Comparison of ENCODE assay signal across 8 mouse cellular contexts in the genomic region with DNA sequence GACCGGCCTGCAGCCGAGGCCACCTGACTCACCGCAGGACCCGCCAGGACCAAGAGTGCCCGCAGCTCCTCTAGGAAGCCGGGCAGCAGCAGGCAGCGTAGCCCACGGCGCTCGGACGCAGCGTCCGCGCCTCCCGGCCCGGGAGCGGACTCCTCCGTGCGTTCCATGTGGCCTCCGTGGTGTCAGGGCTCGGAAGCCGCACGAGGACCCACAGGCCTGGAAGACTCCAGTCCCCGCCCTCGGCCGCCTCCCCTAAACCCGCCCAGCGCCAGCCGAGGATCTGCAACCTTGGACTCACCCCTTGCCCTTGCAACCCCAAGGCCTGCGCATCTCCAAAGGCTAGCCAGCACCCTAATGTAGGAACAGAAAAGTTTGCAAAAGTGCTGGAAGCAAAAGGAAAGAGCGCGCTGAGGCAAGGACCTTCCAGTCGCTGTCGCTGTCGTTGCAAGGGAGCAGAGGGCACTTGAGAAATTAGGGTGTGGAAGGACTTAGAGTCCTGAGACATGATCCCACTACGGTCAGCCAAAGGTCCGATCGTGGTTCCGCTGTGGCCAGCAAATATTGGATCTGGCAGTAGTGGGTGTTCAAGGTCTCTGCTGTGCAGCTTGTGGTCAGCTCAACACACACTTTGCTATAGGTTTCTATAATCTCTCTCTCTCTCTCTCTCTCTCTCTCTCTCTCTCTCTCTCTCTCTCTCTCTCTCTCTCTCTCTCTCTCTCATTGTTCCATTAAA. TPM values are rescaled to one million over a fixed set of nuclear protein-coding genes. Genes with fewer than 3 reads are reported as not detected.
DNase-seq lines count a peak whose midpoint lies in the region; ATAC-seq and TF ChIP-seq lines count a peak whose summit lies in the region.

Gene Slc47a1, minus strand, starts transcription at position 465 of the 733 bp plus-strand sequence.

- no peak for TF ChIP-seq CTCF in kidney, postnatal 0 days (IDR thresholded peaks at IDR 0.05; ENCODE audit: low read depth)
- TF ChIP-seq CTCF in cerebellum, adult 2 months (IDR thresholded peaks at IDR 0.05; ENCODE audit: borderline replicate concordance, insufficient read depth, low read depth, low read length) = no peak

- H3K9ac ChIP-seq in ES-E14 (ENCODE audit: insufficient read depth, low read depth, low read length, poor library complexity, severe bottlenecking) = peak within 1 kb of the TSS; percentile 71
- H3K9ac ChIP-seq in heart, embryonic 14.5 days (ENCODE audit: low read length) = peak within 1 kb of the TSS; percentile 70
- peak within 1 kb of the TSS; percentile 59; the same call in 1 of the 2 replicates for H3K9ac ChIP-seq in kidney, postnatal 0 days (ENCODE audit: low read depth, low read length)

- H3K4me3 ChIP-seq in ES-E14 (ENCODE audit: insufficient read depth in 1 of 2, low read depth in 1 of 2, low read length in 2 of 2, poor library complexity in 1 of 2, severe bottlenecking in 1 of 2) = peak within 1 kb of the TSS; percentile 61 to 64
- H3K4me3 ChIP-seq in embryonic facial prominence, embryonic 10.5 days = peak within 1 kb of the TSS; percentile 53
- H3K4me3 ChIP-seq in heart, embryonic 14.5 days (ENCODE audit: control insufficient read depth in 1 of 2, insufficient read depth in 1 of 2, low read depth in 1 of 2, low read length in 2 of 2) = peak within 1 kb of the TSS; percentile 39 to 43
- peak within 1 kb of the TSS; percentile 30 for H3K4me3 ChIP-seq in kidney, postnatal 0 days (replicated peaks; ENCODE audit: low read depth, low read length)
- no peak within 1 kb of the TSS for H3K4me3 ChIP-seq in cerebellum, adult 2 months (replicated peaks; ENCODE audit: insufficient read depth, low read depth, low read length)

- no peak within 1 kb of the TSS for H3K27ac ChIP-seq in ES-E14 (ENCODE audit: insufficient read depth, low read depth, low read length, poor library complexity, severe bottlenecking)
- H3K27ac ChIP-seq in embryonic facial prominence, embryonic 10.5 days (replicated peaks) = no peak within 1 kb of the TSS; the same call in 1 of the 2 replicates
- H3K27ac ChIP-seq in heart, embryonic 14.5 days (replicated peaks in 1 of 2; ENCODE audit: control insufficient read depth in 1 of 2, insufficient read depth in 1 of 2, low read depth in 2 of 2, low read length in 2 of 2) = no peak within 1 kb of the TSS
- peak within 1 kb of the TSS; percentile 50; the same call in 1 of the 2 replicates for H3K27ac ChIP-seq in kidney, postnatal 0 days
- no peak within 1 kb of the TSS for H3K27ac ChIP-seq in cerebellum, adult 2 months (ENCODE audit: insufficient read depth, low read length)

- in situ Hi-C loops in ES-E14 (cut with MboI; ENCODE audit: low sequenced_read_pairs in 2 of 2, unreplicated experiment in 2 of 2) = no loop called here

- no peaks in the 10 kb centered on the region for H3K4me1 ChIP-seq in ES-E14 (ENCODE audit: control insufficient read depth in 2 of 2, insufficient read depth in 2 of 2, low read length in 2 of 2, poor library complexity in 1 of 2)
- H3K4me1 ChIP-seq in embryonic facial prominence, embryonic 10.5 days = peaks cover 8% of the 10 kb centered on the region
- peaks cover 13 to 16% of the 10 kb centered on the region in 2 experiments; a peak in 3 of 4 replicates for H3K4me1 ChIP-seq in heart, embryonic 14.5 days (ENCODE audit: control insufficient read depth in 2 of 2, insufficient read depth in 2 of 2, low read length in 2 of 2)
- 0 out of 2 replicates have a peak, but pooled peaks cover 5% of the 10 kb centered on the region for H3K4me1 ChIP-seq in kidney, postnatal 0 days (replicated peaks; ENCODE audit: insufficient read depth, low read length)
- H3K4me1 ChIP-seq in cerebellum, adult 2 months (ENCODE audit: control insufficient read depth, insufficient read depth, low read length) = no peaks in the 10 kb centered on the region

- DNase-seq in ES-E14 (ENCODE audit: low read depth, low spot score) = no peak
- peak; percentile 52 for DNase-seq in embryonic facial prominence, embryonic 10.5 days (ENCODE audit: low spot score)
- DNase-seq in kidney, postnatal 0 days (ENCODE audit: low spot score) = no peak
- DNase-seq in lung, postnatal 25 days (ENCODE audit: low spot score) = peak; percentile 7
- peak; percentile 32 to 33 for DNase-seq in urinary bladder, postnatal 36 days (ENCODE audit: low spot score in 2 of 2)
- no peak for DNase-seq in spleen, postnatal 10 days (ENCODE audit: low spot score in 2 of 2)
- no peak for DNase-seq in cerebellum, adult 2 months

- H3K36me3 ChIP-seq in ES-E14 (ENCODE audit: control insufficient read depth, insufficient read depth, low read length, poor library complexity, severe bottlenecking) = no peaks in the 10 kb centered on the region
- H3K36me3 ChIP-seq in embryonic facial prominence, embryonic 10.5 days (replicated peaks) = no peaks in the 10 kb centered on the region
- H3K36me3 ChIP-seq in heart, embryonic 14.5 days (ENCODE audit: control insufficient read depth, insufficient read depth, low read length) = no peaks in the 10 kb centered on the region
- H3K36me3 ChIP-seq in kidney, postnatal 0 days (ENCODE audit: insufficient read depth, low read length) = no peaks in the 10 kb centered on the region

- peak; percentile 36; the same call in 1 of the 2 replicates for ATAC-seq in heart, embryonic 14.5 days (ENCODE audit: insufficient number of reproducible peaks, insufficient read depth, low FRiP score, low read depth)
- ATAC-seq in kidney, postnatal 0 days (replicated peaks; ENCODE audit: low FRiP score, low read depth) = 0 out of 2 replicates have a peak, but pooled peaks have one; percentile 30

- peaks cover 62% of the 10 kb centered on the region for H3K27me3 ChIP-seq in embryonic facial prominence, embryonic 10.5 days (replicated peaks; ENCODE audit: low read depth, poor library complexity, severe bottlenecking)
- peaks cover 20% of the 10 kb centered on the region for H3K27me3 ChIP-seq in heart, embryonic 14.5 days (ENCODE audit: control insufficient read depth, insufficient read depth, low read length)
- H3K27me3 ChIP-seq in kidney, postnatal 0 days (ENCODE audit: insufficient read depth, low read length) = peaks cover 14% of the 10 kb centered on the region
- no peaks in the 10 kb centered on the region; the same call in 1 of the 2 replicates for H3K27me3 ChIP-seq in cerebellum, adult 2 months (ENCODE audit: control insufficient read depth, insufficient read depth, low read length)

- H3K4me2 ChIP-seq in heart, embryonic 14.5 days (ENCODE audit: low read length) = peak within 1 kb of the TSS; percentile 79
- H3K4me2 ChIP-seq in kidney, postnatal 0 days (ENCODE audit: low read length) = peak within 1 kb of the TSS; percentile 61

- no peaks in the 10 kb centered on the region for H3K9me3 ChIP-seq in ES-E14 (ENCODE audit: control insufficient read depth, insufficient read depth, low read depth, low read length)
- H3K9me3 ChIP-seq in embryonic facial prominence, embryonic 10.5 days = 0 out of 2 replicates have a peak, but pooled peaks cover 2% of the 10 kb centered on the region
- H3K9me3 ChIP-seq in heart, embryonic 14.5 days (ENCODE audit: control insufficient read depth, low read length) = no peaks in the 10 kb centered on the region
- H3K9me3 ChIP-seq in kidney, postnatal 0 days (replicated peaks; ENCODE audit: low read length) = no peaks in the 10 kb centered on the region

- no peak for TF ChIP-seq POLR2A in cerebellum, adult 2 months (IDR thresholded peaks at IDR 0.05; ENCODE audit: borderline replicate concordance, insufficient read depth, low read length)

- WGBS in embryonic facial prominence, embryonic 10.5 days = 18% methylated on average over 39 of the region's 39 CpGs
- WGBS in heart, embryonic 14.5 days = 14% methylated on average over 39 of the region's 39 CpGs
- 13% methylated on average over 39 of the region's 39 CpGs for WGBS in kidney, postnatal 0 days
- WGBS in cerebellum, adult 2 months = 18% methylated on average over 39 of the region's 39 CpGs

TF ChIP-seq in ES-E14, 5 proteins besides CTCF, POLR2A, EP300 and RAD21:
- TF ChIP-seq CHD2 (IDR thresholded peaks at IDR 0.05; ENCODE audit: low read depth, low read length) = no peak
- no peak for TF ChIP-seq ZNF384 (IDR thresholded peaks at IDR 0.05; ENCODE audit: low read depth, low read length)
- no peak for TF ChIP-seq MAFK (IDR thresholded peaks at IDR 0.05; ENCODE audit: insufficient read depth, low read depth, low read length)
- no peak for TF ChIP-seq HCFC1 (IDR thresholded peaks at IDR 0.05; ENCODE audit: borderline replicate concordance, insufficient read depth, low read length)

RNA-seq across cellular contexts. Expression of gene Slc47a1, which starts in this region (rescaled TPM):
- total RNA-seq in ES-E14 (2012; rRNA removed) = 31.6 and 32.2 TPM in 2 replicates
- polyA plus RNA-seq in embryonic facial prominence, embryonic 10.5 days (2016; fragmentation: Nextera tagmentation; extraction: Ambion mirVana) = 0.05 and 0.08 TPM in 2 replicates
- 22.0 and 25.3 TPM in 2 replicates for polyA plus RNA-seq in heart, embryonic 14.5 days (2014; fragmentation: Nextera tagmentation; extraction: Ambion mirVana)
- polyA plus RNA-seq in kidney, postnatal 0 days (2015; fragmentation: Nextera tagmentation; extraction: Ambion mirVana) = 45.7 and 51.5 TPM in 2 replicates
- 1.00 and 2.7 TPM in 2 replicates for polyA plus RNA-seq in cerebellum, adult 2 months (2012; rRNA removed)

Comparison
In these comparisons a context has a peak if more than half of its experiments do, and no peak if none do; other contexts are left out.
1. Peak in DNase-seq and H3K4me3 ChIP-seq in embryonic facial prominence, embryonic 10.5 days; RNA of the gene not detected or under 1 TPM.
2. DNase-seq: peak in lung, postnatal 25 days (single experiment) and urinary bladder, postnatal 36 days (2 of 2); none in ES-E14 (single experiment), kidney, postnatal 0 days (single experiment), spleen, postnatal 10 days (0 of 2) and cerebellum, adult 2 months (0 of 2).
3. Peak in every context shown above with its lines, with median percentiles within 50 percentile points of each other: H3K9ac ChIP-seq.